Mouse (Mus musculus): ENCODE measurements at regions not wholly inside any gene's neighbourhood (a gene's known extent, or its start where the extent isn't known, plus 50 kb on each side); places are given as distances from the start of the nearest gene placed in this dataset.

- peak; percentile 29 for DNase-seq (ENCODE audit: low read depth, low spot score)
These were observed 59.1 kb downstream of the Bmp15 start for GRCm38 (mm10) chrX:6261469-6261868.

- DNase-seq (ENCODE audit: low read depth, low spot score): no peak
These were observed 62.0 kb downstream of the Bmp15 start for GRCm38 (mm10) chrX:6258523-6258922.

GRCm38 (mm10) chrX:6254058-6254457 lies 66.5 kb downstream of the Bmp15 start:
- no peak for DNase-seq (ENCODE audit: low read depth, low spot score)

GRCm38 (mm10) chrX:6252873-6253272 lies 67.6 kb downstream of the Bmp15 start:
- no peak for DNase-seq (ENCODE audit: low read depth, low spot score)

Data from CD4-positive, CD25-positive, alpha-beta regulatory T cell, adult 2 months (primary cell).